Mouse (Mus musculus) midbrain, embryonic 12.5 days (tissue): ENCODE measurements around the gene Nek7. TPM values are rescaled to one million over a fixed set of nuclear protein-coding genes. Genes with fewer than 3 reads are reported as not detected.

Experiments used
- ATAC-seq: fragments of 200-750 bp; cut with Nextera tagmentation; 2 replicates; pipeline ENCODE4 v1.8.0; 2017; ENCODE audit warnings: low read depth, moderate TSS enrichment, moderate library complexity; ENCODE audit not compliant: low FRiP score
- H3K27ac ChIP-seq: fragments of 300-500 bp; sonication (generic); replicated peaks from 2 replicates; pipeline ENCODE4 v1.5.1; 2016; ENCODE audit warnings: mild to moderate bottlenecking
- H3K27me3 ChIP-seq: fragments of 300-500 bp; sonication (generic); 2 replicates; pipeline ENCODE4 v1.6.1; 2016; ENCODE audit warnings: mild to moderate bottlenecking
- H3K36me3 ChIP-seq: fragments of 300-500 bp; sonication (generic); 2 replicates; pipeline ENCODE4 v1.6.1; 2016
- H3K4me1 ChIP-seq: fragments of 300-500 bp; sonication (generic); 2 replicates; pipeline ENCODE4 v1.6.1; 2016
- H3K4me2 ChIP-seq: fragments of 300-500 bp; sonication (generic); replicated peaks from 2 replicates; pipeline ENCODE4 v1.6.1; 2016; ENCODE audit warnings: mild to moderate bottlenecking, moderate library complexity
- H3K4me3 ChIP-seq: fragments of 300-500 bp; sonication (generic); 2 replicates; pipeline ENCODE4 v1.5.1; 2016; ENCODE audit warnings: mild to moderate bottlenecking
- H3K9ac ChIP-seq: fragments of 300-500 bp; sonication (generic); replicated peaks from 2 replicates; pipeline ENCODE4 v1.6.1; 2016; ENCODE audit warnings: mild to moderate bottlenecking, moderate library complexity
- H3K9me3 ChIP-seq: fragments of 300-500 bp; sonication (generic); 2 replicates; pipeline ENCODE4 v1.6.1; 2016; ENCODE audit warnings: mild to moderate bottlenecking
- WGBS: fragments of 180-500 bp; shearing (Covaris S2); methylation state at CpG from one replicate; pipeline ENCODE4 v1.1.7; 2016; 5-methylcytosine and 5-hydroxymethylcytosine counted together
- polyA plus RNA-seq: library from polyadenylated mRNA; unstranded; fragments of >200 nt; fragmentation: Nextera tagmentation; extraction: Ambion mirVana; gene quantifications from 2 replicates; pipeline ENCODE4 v1.2.1, GENCODE M21; 2016

The Nek7 gene
- polyA plus RNA-seq, 1 experiment from 2014 or later, result 31.0 TPM

- 82% methylated on average over 5 of the region's 5 CpGs for WGBS
- Histone ChIP-seq H3K27me3 (no peaks in the 10 kb centered on the region), H3K4me2 (no peak overlapping the region), H3K36me3 (no peaks in the 10 kb centered on the region), H3K9me3 (no peaks in the 10 kb centered on the region), H3K4me3 (no peak overlapping the region), H3K27ac (no peak overlapping the region), H3K9ac (no peak overlapping the region), H3K4me1 (peaks cover 3% of the 10 kb centered on the region; the same call in 1 of the 2 replicates)
- no peak for ATAC-seq
Measured at GRCm38 (mm10) chr1:138518235-138518634, 101.7 kb downstream of the Nek7 start.

- ATAC-seq, result no peak
- 58% methylated on average over 6 of the region's 6 CpGs for WGBS
- no peaks in the 10 kb centered on the region for H3K36me3 ChIP-seq
- no peak overlapping the region for H3K4me2 ChIP-seq
- H3K27ac ChIP-seq, result no peak overlapping the region
- no peaks in the 10 kb centered on the region for H3K27me3 ChIP-seq
- peaks cover 3% of the 10 kb centered on the region; the same call in 1 of the 2 replicates for H3K4me1 ChIP-seq
- no peaks in the 10 kb centered on the region for H3K9me3 ChIP-seq
- no peak overlapping the region for H3K9ac ChIP-seq
- no peak overlapping the region for H3K4me3 ChIP-seq
Measured at GRCm38 (mm10) chr1:138517360-138518099, 102.4 kb downstream of the Nek7 start.

GRCm38 (mm10) chr1:138516946-138517345 lies 103.0 kb downstream of the Nek7 start:
- ATAC-seq, result no peak
- Histone ChIP-seq H3K4me1 (peaks cover 3% of the 10 kb centered on the region; the same call in 1 of the 2 replicates), H3K4me3 (no peak overlapping the region), H3K27me3 (no peaks in the 10 kb centered on the region), H3K9ac (no peak overlapping the region), H3K9me3 (no peaks in the 10 kb centered on the region), H3K36me3 (no peaks in the 10 kb centered on the region), H3K27ac (no peak overlapping the region), H3K4me2 (no peak overlapping the region)
- WGBS, result 83% methylated on average over 2 of the region's 2 CpGs

GRCm38 (mm10) chr1:138515362-138515761 lies 104.6 kb downstream of the Nek7 start:
- Histone ChIP-seq H3K27ac (no peak overlapping the region), H3K4me1 (peaks cover 3% of the 10 kb centered on the region; the same call in 1 of the 2 replicates), H3K4me2 (no peak overlapping the region), H3K9me3 (no peaks in the 10 kb centered on the region), H3K27me3 (no peaks in the 10 kb centered on the region), H3K4me3 (no peak overlapping the region), H3K36me3 (no peaks in the 10 kb centered on the region), H3K9ac (no peak overlapping the region)
- no peak for ATAC-seq
- 67% methylated on average over 9 of the region's 9 CpGs for WGBS

- Histone ChIP-seq H3K4me3 (no peak overlapping the region), H3K9ac (no peak overlapping the region), H3K4me1 (peaks cover 3% of the 10 kb centered on the region; the same call in 1 of the 2 replicates), H3K27me3 (no peaks in the 10 kb centered on the region), H3K4me2 (no peak overlapping the region), H3K27ac (no peak overlapping the region), H3K9me3 (no peaks in the 10 kb centered on the region), H3K36me3 (no peaks in the 10 kb centered on the region)
- no peak for ATAC-seq
- WGBS, result 84% methylated on average over 4 of the region's 4 CpGs
Measured at GRCm38 (mm10) chr1:138513982-138514381, 106.0 kb downstream of the Nek7 start.

- Histone ChIP-seq H3K27ac (no peak overlapping the region), H3K4me3 (no peak overlapping the region), H3K27me3 (no peaks in the 10 kb centered on the region), H3K36me3 (no peaks in the 10 kb centered on the region), H3K9ac (no peak overlapping the region), H3K4me2 (no peak overlapping the region), H3K9me3 (no peaks in the 10 kb centered on the region), H3K4me1 (peaks cover 18% of the 10 kb centered on the region)
- WGBS, result 79% methylated on average over 4 of the region's 4 CpGs
- no peak for ATAC-seq
Measured at GRCm38 (mm10) chr1:138510566-138510965, 109.4 kb downstream of the Nek7 start.

GRCm38 (mm10) chr1:138507446-138508043 lies 112.4 kb downstream of the Nek7 start:
- Histone ChIP-seq H3K4me1 (peaks cover 29% of the 10 kb centered on the region), H3K9me3 (no peaks in the 10 kb centered on the region), H3K4me2 (no peak overlapping the region), H3K9ac (no peak overlapping the region), H3K27ac (no peak overlapping the region), H3K4me3 (no peak overlapping the region), H3K36me3 (no peaks in the 10 kb centered on the region), H3K27me3 (no peaks in the 10 kb centered on the region)
- 0 out of 2 replicates have a peak, but pooled peaks have one; percentile 16 for ATAC-seq
- 87% methylated on average over 13 of the region's 13 CpGs for WGBS

- WGBS, result 51% methylated on average over 4 of the region's 4 CpGs
- Histone ChIP-seq H3K4me2 (no peak overlapping the region), H3K4me1 (peaks cover 29% of the 10 kb centered on the region), H3K36me3 (no peaks in the 10 kb centered on the region), H3K9me3 (no peaks in the 10 kb centered on the region), H3K27me3 (no peaks in the 10 kb centered on the region), H3K27ac (no peak overlapping the region), H3K9ac (no peak overlapping the region), H3K4me3 (no peak overlapping the region)
- peak; percentile 61 for ATAC-seq
Measured at GRCm38 (mm10) chr1:138507014-138507413, 112.9 kb downstream of the Nek7 start.

GRCm38 (mm10) chr1:138504228-138504627 lies 115.7 kb downstream of the Nek7 start:
- Histone ChIP-seq H3K27ac (peak overlapping the region; percentile 7; the same call in 1 of the 2 replicates), H3K9ac (no peak overlapping the region), H3K4me1 (peaks cover 48% of the 10 kb centered on the region), H3K4me2 (no peak overlapping the region), H3K9me3 (no peaks in the 10 kb centered on the region), H3K27me3 (no peaks in the 10 kb centered on the region), H3K36me3 (no peaks in the 10 kb centered on the region), H3K4me3 (no peak overlapping the region)
- 41% methylated on average over 5 of the region's 5 CpGs for WGBS
- no peak for ATAC-seq

- H3K27me3 ChIP-seq, result no peaks in the 10 kb centered on the region
- ATAC-seq, result no peak
- H3K9me3 ChIP-seq, result no peaks in the 10 kb centered on the region
- H3K4me1 ChIP-seq, result peaks cover 56% of the 10 kb centered on the region
- WGBS, result 22% methylated on average over 6 of the region's 6 CpGs
- peak overlapping the region; percentile 95 for H3K27ac ChIP-seq
- H3K36me3 ChIP-seq, result no peaks in the 10 kb centered on the region
- no peak overlapping the region for H3K4me3 ChIP-seq
- H3K9ac ChIP-seq, result no peak overlapping the region
- peak overlapping the region; percentile 36; the same call in 1 of the 2 replicates for H3K4me2 ChIP-seq
Measured at GRCm38 (mm10) chr1:138500691-138501090, 119.2 kb downstream of the Nek7 start.

GRCm38 (mm10) chr1:138500155-138500554 lies 119.8 kb downstream of the Nek7 start:
- Histone ChIP-seq H3K9ac (no peak overlapping the region), H3K27ac (peak overlapping the region; percentile 95), H3K36me3 (no peaks in the 10 kb centered on the region), H3K4me3 (no peak overlapping the region), H3K27me3 (no peaks in the 10 kb centered on the region), H3K4me2 (peak overlapping the region; percentile 36), H3K9me3 (no peaks in the 10 kb centered on the region), H3K4me1 (peaks cover 61% of the 10 kb centered on the region)
- 7% methylated on average over 10 of the region's 10 CpGs for WGBS
- peak; percentile 88 for ATAC-seq

- no peaks in the 10 kb centered on the region for H3K27me3 ChIP-seq
- peak overlapping the region; percentile 95 for H3K27ac ChIP-seq
- H3K4me1 ChIP-seq, result peaks cover 56% of the 10 kb centered on the region
- peak; percentile 79 for ATAC-seq
- 9% methylated on average over 9 of the region's 9 CpGs for WGBS
- H3K9me3 ChIP-seq, result no peaks in the 10 kb centered on the region
- H3K36me3 ChIP-seq, result no peaks in the 10 kb centered on the region
- no peak overlapping the region for H3K4me3 ChIP-seq
- no peak overlapping the region; the same call in 1 of the 2 replicates for H3K9ac ChIP-seq
- H3K4me2 ChIP-seq, result peak overlapping the region; percentile 36
Measured at GRCm38 (mm10) chr1:138499461-138499860, 120.5 kb downstream of the Nek7 start.
